Mouse (Mus musculus): ENCODE data around the gene Snx7. TPM values are rescaled to one million over a fixed set of nuclear protein-coding genes. Genes with fewer than 3 reads are reported as not detected.

Snx7 gene
- polyA plus RNA-seq, 1 experiment from 2014 or later = 11.9 TPM

DNA sequence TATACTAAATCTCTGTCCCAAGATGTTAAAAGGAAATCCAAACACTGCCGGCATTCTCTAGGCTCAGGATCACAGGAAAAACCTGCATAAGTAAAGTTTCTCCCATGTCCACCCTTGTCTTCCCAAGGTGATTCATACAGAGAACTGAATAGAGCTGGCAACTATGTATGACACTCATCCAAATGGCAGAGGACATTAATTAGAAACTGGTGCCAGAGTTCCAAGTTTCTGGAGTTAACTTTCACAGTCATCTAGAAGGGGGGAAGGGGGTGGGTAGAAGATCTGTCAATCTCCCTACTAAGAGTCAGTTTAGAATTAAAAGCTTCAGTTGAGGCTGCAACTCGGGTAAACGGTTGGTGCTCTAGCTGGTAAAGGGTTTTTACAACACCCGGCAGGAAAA is 76.8 kb downstream of the Snx7 start:
- Histone ChIP-seq H3K27me3 (ENCODE audit: poor library complexity, severe bottlenecking) (no peaks in the 10 kb centered on the region), H3K27ac (no peak overlapping the region), H3K4me3 (no peak overlapping the region), H3K36me3 (replicated peaks) (no peaks in the 10 kb centered on the region), H3K4me1 (peaks cover 6% of the 10 kb centered on the region), H3K9me3 (no peaks in the 10 kb centered on the region)
- 90% methylated on average over 4 of the region's 4 CpGs for WGBS
- no peak for DNase-seq (ENCODE audit: extremely low spot score, low spot score)

- Histone ChIP-seq H3K27ac (no peak overlapping the region), H3K9me3 (no peaks in the 10 kb centered on the region), H3K4me1 (peaks cover 6% of the 10 kb centered on the region), H3K4me3 (no peak overlapping the region), H3K27me3 (ENCODE audit: poor library complexity, severe bottlenecking) (no peaks in the 10 kb centered on the region), H3K36me3 (replicated peaks) (no peaks in the 10 kb centered on the region)
- no peak for DNase-seq (ENCODE audit: extremely low spot score, low spot score)
- 89% methylated on average over 2 of the region's 2 CpGs for WGBS
These were observed 77.5 kb downstream of the Snx7 start for GRCm38 (mm10) chr3:117791273-117791672.

DNA sequence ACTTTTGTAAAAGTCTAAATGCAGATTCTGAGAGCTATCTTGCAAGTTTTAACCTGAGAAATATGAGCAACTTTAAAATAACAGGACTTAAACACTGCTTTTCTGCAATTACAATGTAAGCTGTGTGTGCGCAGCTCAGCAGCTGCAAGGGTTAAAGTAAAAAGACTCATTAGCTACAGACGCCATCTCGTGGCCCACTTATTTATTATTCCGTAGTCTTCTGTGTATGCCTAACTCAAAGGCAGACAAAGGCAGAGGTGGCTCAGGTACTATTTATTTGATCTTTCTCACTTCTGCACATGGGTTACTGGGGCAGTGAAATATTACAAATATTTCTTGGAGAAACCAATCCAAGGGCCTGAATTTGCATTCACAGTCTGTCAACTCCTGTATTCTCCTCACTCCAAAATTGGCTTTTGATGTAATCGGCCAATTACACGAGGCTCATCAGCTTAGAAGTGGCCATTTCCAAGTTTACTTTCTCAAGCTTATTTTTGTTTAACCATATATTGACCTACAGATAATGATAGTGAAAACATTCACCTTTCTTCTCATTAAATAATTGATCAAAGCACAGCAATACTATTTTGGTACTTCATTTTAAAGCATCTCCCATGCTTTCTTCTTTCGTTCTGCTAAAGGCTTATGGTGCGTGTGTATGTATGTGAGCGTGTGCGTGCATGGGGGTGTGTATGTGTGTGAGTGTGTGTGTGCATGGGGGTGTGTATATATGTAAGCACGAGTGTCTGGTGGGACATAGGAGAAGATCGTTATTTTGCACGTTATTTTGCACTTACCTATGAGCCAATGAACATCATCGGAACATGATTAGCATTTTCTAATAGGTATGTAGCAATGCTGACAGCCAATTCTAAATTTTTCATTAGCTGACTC is 79.7 kb downstream of the Snx7 start:
- no peak overlapping the region for H3K4me3 ChIP-seq
- H3K27me3 ChIP-seq (ENCODE audit: poor library complexity, severe bottlenecking) = no peaks in the 10 kb centered on the region
- H3K36me3 ChIP-seq (replicated peaks) = no peaks in the 10 kb centered on the region
- DNase-seq (ENCODE audit: extremely low spot score, low spot score) = no peak
- 74% methylated on average over 14 of the region's 14 CpGs for WGBS
- peaks cover 6% of the 10 kb centered on the region for H3K4me1 ChIP-seq
- no peak overlapping the region for H3K27ac ChIP-seq
- no peaks in the 10 kb centered on the region for H3K9me3 ChIP-seq

DNA sequence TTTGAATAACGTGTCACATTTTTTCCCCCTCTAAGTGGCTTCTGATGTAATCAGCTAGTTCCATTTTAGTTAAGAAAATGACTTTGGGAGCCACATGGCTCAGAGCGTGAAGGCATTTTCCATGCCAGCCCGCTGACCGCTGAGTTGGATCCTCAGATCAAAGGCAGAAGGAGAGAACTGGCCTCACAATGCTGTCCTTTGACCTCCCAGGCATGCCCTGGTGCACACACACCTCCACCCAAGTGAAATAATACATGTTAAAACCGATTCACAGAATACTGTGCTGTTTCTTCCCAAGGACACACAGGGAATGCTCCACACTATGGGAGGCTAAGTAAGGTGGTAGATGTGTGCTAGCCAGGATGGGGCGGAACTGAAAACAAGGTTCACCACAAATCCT is 81.5 kb downstream of the Snx7 start:
- WGBS = 46% methylated on average over 6 of the region's 6 CpGs
- Histone ChIP-seq H3K27me3 (ENCODE audit: poor library complexity, severe bottlenecking) (no peaks in the 10 kb centered on the region), H3K36me3 (replicated peaks) (no peaks in the 10 kb centered on the region), H3K4me3 (no peak overlapping the region), H3K9me3 (no peaks in the 10 kb centered on the region), H3K27ac (no peak overlapping the region), H3K4me1 (peaks cover 6% of the 10 kb centered on the region)
- DNase-seq (ENCODE audit: extremely low spot score, low spot score) = no peak

GRCm38 (mm10) chr3:117752151-117752757 is 116.5 kb downstream of the Snx7 start:
- no peaks in the 10 kb centered on the region for H3K9me3 ChIP-seq
- no peaks in the 10 kb centered on the region for H3K4me1 ChIP-seq
- 93% methylated on average over 5 of the region's 5 CpGs for WGBS
- H3K27ac ChIP-seq = no peak overlapping the region
- H3K36me3 ChIP-seq (replicated peaks) = no peaks in the 10 kb centered on the region
- H3K27me3 ChIP-seq (ENCODE audit: poor library complexity, severe bottlenecking) = no peaks in the 10 kb centered on the region
- H3K4me3 ChIP-seq = no peak overlapping the region
- no peak for DNase-seq (ENCODE audit: extremely low spot score, low spot score)

DNA sequence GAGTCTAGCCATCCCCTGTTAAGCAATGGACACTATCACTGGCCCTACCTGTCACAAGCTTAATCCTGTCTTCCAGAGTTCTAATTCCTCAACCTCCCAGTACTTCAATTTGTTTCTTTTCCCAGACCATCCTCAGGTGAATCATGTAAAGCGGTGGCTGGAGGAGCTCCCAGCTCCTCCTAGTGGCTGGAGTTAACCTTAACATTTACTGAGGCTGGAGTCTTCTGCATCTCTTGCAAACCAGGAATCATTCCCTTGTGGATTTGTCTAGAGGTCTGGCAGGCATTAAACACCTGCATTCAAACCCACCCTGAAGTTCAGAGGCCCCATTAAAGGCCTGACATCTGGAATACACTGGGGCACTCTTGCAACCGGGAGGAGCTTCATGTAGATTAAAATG is 117.1 kb downstream of the Snx7 start:
- no peak overlapping the region for H3K4me3 ChIP-seq
- WGBS = 71% methylated on average over 2 of the region's 2 CpGs
- no peaks in the 10 kb centered on the region for H3K36me3 ChIP-seq (replicated peaks)
- no peak for DNase-seq (ENCODE audit: extremely low spot score, low spot score)
- no peaks in the 10 kb centered on the region for H3K9me3 ChIP-seq
- no peak overlapping the region for H3K27ac ChIP-seq
- H3K27me3 ChIP-seq (ENCODE audit: poor library complexity, severe bottlenecking) = no peaks in the 10 kb centered on the region
- no peaks in the 10 kb centered on the region for H3K4me1 ChIP-seq

DNA sequence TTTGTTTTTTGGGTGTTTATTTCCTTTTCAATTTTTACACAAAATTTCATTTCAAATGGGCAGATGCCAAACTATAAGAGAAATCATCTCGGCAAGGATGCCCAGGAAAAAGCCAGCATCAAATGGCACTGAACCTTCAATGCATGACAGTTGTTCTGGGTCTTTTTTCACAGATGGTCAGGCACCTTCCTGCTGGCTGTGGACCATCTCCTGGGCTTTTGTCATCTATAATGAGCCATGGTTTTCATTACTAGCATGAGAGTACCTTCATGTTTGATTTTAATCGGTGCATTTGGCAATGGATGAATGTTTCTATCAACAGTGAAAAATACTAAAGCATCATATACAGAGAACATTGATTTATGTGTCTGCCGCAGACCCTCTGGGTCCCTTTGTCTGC is 119.5 kb downstream of the Snx7 start:
- Histone ChIP-seq H3K27me3 (ENCODE audit: poor library complexity, severe bottlenecking) (no peaks in the 10 kb centered on the region), H3K4me1 (no peaks in the 10 kb centered on the region), H3K4me3 (no peak overlapping the region), H3K9me3 (no peaks in the 10 kb centered on the region), H3K36me3 (replicated peaks) (no peaks in the 10 kb centered on the region), H3K27ac (no peak overlapping the region)
- WGBS = 90% methylated on average over 3 of the region's 3 CpGs
- no peak for DNase-seq (ENCODE audit: extremely low spot score, low spot score)

DNA sequence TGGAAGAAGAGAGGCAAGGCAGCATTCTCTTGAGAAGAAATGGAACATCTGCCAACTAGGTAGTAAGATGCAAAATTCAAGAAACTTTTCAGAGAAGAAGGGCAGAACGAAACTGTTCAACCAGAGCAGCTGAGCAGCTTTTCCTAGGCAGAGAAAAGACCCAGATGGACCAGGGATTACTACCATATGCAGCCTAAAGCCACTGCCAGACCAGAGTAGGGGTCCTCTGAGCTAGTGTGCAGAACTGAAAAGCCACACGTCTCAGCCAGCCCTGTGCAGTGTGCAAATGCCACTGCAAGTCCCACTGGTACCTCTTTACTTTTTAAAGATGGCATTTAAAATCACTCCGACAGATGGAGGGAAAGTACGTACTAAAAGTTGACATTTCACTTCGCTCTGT is 129.0 kb downstream of the Snx7 start:
- 82% methylated on average over 5 of the region's 5 CpGs for WGBS
- Histone ChIP-seq H3K27me3 (ENCODE audit: poor library complexity, severe bottlenecking) (no peaks in the 10 kb centered on the region), H3K36me3 (replicated peaks) (no peaks in the 10 kb centered on the region), H3K4me1 (no peaks in the 10 kb centered on the region), H3K27ac (no peak overlapping the region), H3K4me3 (no peak overlapping the region), H3K9me3 (no peaks in the 10 kb centered on the region)
- no peak for DNase-seq (ENCODE audit: extremely low spot score, low spot score)

DNA sequence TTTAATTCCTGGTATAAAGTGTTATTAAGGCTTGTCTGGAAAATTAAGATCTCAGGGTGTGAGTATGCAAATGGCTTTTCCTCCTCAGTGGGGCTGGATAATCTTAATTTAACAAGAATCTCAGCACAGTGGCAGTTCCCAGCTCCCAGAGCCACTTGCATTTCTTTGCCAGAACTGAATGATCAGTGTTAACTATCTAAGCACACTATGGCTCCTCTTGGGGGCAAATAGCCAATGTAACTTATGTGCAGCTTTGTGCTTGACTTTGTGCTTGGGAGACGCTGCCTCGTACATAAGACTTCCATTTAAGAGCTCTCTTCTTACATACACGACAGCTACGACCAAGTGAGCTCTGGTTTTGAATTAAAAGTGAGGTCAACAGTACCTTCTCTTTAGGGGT is 136.1 kb downstream of the Snx7 start:
- no peak for DNase-seq (ENCODE audit: extremely low spot score, low spot score)
- Histone ChIP-seq H3K36me3 (replicated peaks) (no peaks in the 10 kb centered on the region), H3K4me3 (no peak overlapping the region), H3K27me3 (ENCODE audit: poor library complexity, severe bottlenecking) (no peaks in the 10 kb centered on the region), H3K27ac (no peak overlapping the region; the same call in 1 of the 2 replicates), H3K9me3 (no peaks in the 10 kb centered on the region), H3K4me1 (peaks cover 22% of the 10 kb centered on the region)
- WGBS = 63% methylated on average over 4 of the region's 4 CpGs

Small RNA genes lying within 50 kb of the gene (microRNA-seq; reads per million reads assigned to microRNA genes)
- gene Gm24811 = not detected

Measured in forebrain, embryonic 10.5 days (tissue).